Mouse (Mus musculus) colon, adult 2 months (tissue): ENCODE results near the gene Amotl2. TPM values are rescaled to one million over a fixed set of nuclear protein-coding genes. Genes with fewer than 3 reads are reported as not detected.

Experiments
- polyA plus RNA-seq: library from polyadenylated mRNA; depleted of rRNA; stranded (reverse); fragments of >200 nt; gene quantifications from 2 replicates; pipeline ENCODE4 v1.2.3, GENCODE M21; 2012; rRNA removed

The Amotl2 gene
- 15.9 and 17.1 TPM in 2 replicates for polyA plus RNA-seq

GRCm38 (mm10) chr9:102716481-102717163 lies at the start of gene Amotl2:
Gene Amotl2, plus strand, starts transcription at chr9:102716672.

Other genes starting within 250 kb of the Amotl2 start
- 0.07 and 0.17 TPM in 2 replicates for gene Ky, start 210.9 kb upstream of the Amotl2 start, polyA plus RNA-seq
- gene Anapc13, start 90.4 kb upstream of the Amotl2 start, polyA plus RNA-seq, result 44.4 and 68.4 TPM in 2 replicates
- gene Cep63, start 90.1 kb upstream of the Amotl2 start, polyA plus RNA-seq, result 2.7 and 4.3 TPM in 2 replicates
- 36.0 and 41.7 TPM in 2 replicates for gene Ryk, start 118.2 kb downstream of the Amotl2 start, polyA plus RNA-seq